Mouse (Mus musculus) thymus, postnatal 25 days (tissue): ENCODE measurements around the gene Scn4b.

Experiments
- DNase-seq: peaks from one replicate; pipeline ENCODE4 v3.0.0; 2022

The Scn4b gene

GRCm38 (mm10) chr9:45126941-45127340 lies 11.3 kb upstream of the Scn4b start:
- peak; percentile 60 for DNase-seq

- DNase-seq, result peak; percentile 39
These were observed 8.1 kb upstream of the Scn4b start for GRCm38 (mm10) chr9:45130119-45130518.

GRCm38 (mm10) chr9:45133484-45134310 lies 4.5 kb upstream of the Scn4b start:
- DNase-seq, result peak; percentile 83

- no peak for DNase-seq
These were observed 1.6 kb upstream of the Scn4b start for GRCm38 (mm10) chr9:45136442-45137169.

- no peak for DNase-seq
These were observed 887 bp downstream of the Scn4b start for GRCm38 (mm10) chr9:45139082-45139481.

GRCm38 (mm10) chr9:45140945-45141344 lies 2.8 kb downstream of the Scn4b start:
- DNase-seq, result no peak

GRCm38 (mm10) chr9:45142686-45143085 lies 4.5 kb downstream of the Scn4b start:
- DNase-seq, result no peak

GRCm38 (mm10) chr9:45145533-45146266 lies 7.5 kb downstream of the Scn4b start:
- no peak for DNase-seq

GRCm38 (mm10) chr9:45146267-45146597 lies 8.0 kb downstream of the Scn4b start:
- peak; percentile 91 for DNase-seq

GRCm38 (mm10) chr9:45150933-45151332 lies 12.7 kb downstream of the Scn4b start:
- DNase-seq, result no peak

- peak; percentile 69 for DNase-seq
These were observed 15.2 kb downstream of the Scn4b start for GRCm38 (mm10) chr9:45153361-45153760.

- DNase-seq, result no peak
These were observed 29.7 kb downstream of the Scn4b start for GRCm38 (mm10) chr9:45167903-45168302.

- DNase-seq, result no peak
These were observed 32.0 kb downstream of the Scn4b start for GRCm38 (mm10) chr9:45170150-45170549.

GRCm38 (mm10) chr9:45171073-45171610 lies 32.9 kb downstream of the Scn4b start:
- no peak for DNase-seq

- no peak for DNase-seq
These were observed 35.3 kb downstream of the Scn4b start for GRCm38 (mm10) chr9:45173475-45173874.

- no peak for DNase-seq
These were observed 41.1 kb downstream of the Scn4b start for GRCm38 (mm10) chr9:45179282-45179681.

GRCm38 (mm10) chr9:45181770-45182169 lies 43.6 kb downstream of the Scn4b start, which contains the start of gene BC049352:
Gene BC049352 (plus strand): TSS chr9:45182007.
- DNase-seq, result no peak

- no peak for DNase-seq
These were observed 44.3 kb downstream of the Scn4b start for GRCm38 (mm10) chr9:45182521-45182920.

- DNase-seq, result no peak
These were observed 45.1 kb downstream of the Scn4b start for GRCm38 (mm10) chr9:45183266-45183665.

GRCm38 (mm10) chr9:45185250-45185649 lies 47.1 kb downstream of the Scn4b start:
- DNase-seq, result peak; percentile 69

- peak; percentile 80 for DNase-seq
These were observed 50.7 kb downstream of the Scn4b start for GRCm38 (mm10) chr9:45188570-45189563.

GRCm38 (mm10) chr9:45189661-45190174 lies 51.5 kb downstream of the Scn4b start:
- no peak for DNase-seq
